Mouse (Mus musculus): ENCODE data around the gene Leap2.

Gene Leap2

DNA sequence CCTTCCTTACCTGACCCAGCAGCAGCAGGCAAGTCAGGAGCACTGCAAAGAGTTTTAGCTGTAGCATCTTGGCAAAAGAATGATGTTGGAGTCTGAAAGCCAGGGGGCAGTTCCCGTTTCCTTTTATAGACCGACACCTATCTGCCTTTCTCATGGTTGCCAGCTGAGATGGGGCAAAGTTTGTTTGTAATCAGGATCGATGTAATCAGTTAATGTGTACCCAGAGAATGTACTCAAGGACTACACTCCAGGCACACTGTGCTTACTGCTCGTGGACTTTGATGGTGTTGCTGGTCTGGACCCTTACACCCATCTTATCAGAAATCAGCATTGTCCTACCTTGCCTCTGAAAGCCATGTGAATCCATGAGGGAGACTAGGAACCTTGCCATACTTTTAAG, at the start of gene Leap2:
TSS of gene Leap2 (minus strand) at position 135 of the 400 bp plus-strand sequence.
- no peak for DNase-seq

DNA sequence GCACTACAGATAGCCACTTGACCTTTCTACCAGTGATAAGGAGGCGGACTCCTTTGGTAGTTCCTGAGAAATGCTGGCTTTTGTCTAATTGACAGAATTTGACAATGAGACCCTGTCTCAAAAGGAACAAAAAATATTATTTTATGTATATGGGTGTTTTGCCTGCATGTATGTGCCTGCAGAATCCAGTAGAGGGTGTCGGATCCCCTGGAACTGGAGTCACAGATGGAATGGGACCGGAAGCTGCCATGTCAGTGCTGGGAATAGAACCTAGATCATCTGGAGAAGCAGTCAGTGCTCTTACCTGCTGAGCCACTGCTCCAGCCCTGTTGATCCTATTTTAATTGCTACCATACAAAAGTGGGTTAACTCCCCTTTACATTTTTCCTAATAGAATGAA, 49.7 kb upstream of the Leap2 start:
- no peak for DNase-seq

DNA sequence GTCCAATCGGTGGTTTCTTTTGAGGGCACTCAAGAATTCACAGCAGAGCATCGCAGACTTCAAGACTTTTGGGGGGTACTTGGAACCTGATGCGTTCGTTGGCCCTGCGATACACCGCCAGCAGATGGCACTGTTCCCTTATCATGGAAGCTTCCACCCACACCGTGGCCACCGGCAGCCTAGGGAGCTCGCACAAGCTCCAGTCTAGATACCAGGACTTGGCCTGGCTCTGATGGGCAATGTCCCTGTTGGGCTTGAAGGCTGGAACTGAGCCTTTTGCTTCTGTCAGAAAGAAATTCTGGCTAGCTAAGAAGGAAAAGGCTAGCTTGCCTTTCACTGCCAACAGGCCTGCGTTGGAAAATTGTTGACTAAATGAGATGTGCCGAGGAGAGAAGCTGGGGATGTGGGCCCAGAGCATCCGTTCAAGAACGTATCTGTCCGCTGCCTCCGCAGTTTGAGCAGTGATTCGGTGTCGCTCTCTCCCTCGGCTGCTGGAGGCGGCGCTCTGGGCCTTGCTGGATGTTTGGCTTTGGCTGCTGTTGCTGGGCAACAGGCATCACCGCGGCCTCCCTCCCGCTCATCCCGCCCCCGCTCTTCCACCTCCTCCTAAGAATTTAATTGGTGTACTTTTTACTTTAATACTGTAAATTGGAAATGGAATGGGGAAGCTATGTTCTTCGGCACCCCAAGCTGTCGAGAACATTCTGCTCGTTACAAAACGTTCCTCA, 47.2 kb upstream of the Leap2 start, which contains the start of gene Gm9837:
TSS of gene Gm9837 (minus strand) at position 512 of the 728 bp plus-strand sequence.
- peak; percentile 97 to 98 for DNase-seq

DNA sequence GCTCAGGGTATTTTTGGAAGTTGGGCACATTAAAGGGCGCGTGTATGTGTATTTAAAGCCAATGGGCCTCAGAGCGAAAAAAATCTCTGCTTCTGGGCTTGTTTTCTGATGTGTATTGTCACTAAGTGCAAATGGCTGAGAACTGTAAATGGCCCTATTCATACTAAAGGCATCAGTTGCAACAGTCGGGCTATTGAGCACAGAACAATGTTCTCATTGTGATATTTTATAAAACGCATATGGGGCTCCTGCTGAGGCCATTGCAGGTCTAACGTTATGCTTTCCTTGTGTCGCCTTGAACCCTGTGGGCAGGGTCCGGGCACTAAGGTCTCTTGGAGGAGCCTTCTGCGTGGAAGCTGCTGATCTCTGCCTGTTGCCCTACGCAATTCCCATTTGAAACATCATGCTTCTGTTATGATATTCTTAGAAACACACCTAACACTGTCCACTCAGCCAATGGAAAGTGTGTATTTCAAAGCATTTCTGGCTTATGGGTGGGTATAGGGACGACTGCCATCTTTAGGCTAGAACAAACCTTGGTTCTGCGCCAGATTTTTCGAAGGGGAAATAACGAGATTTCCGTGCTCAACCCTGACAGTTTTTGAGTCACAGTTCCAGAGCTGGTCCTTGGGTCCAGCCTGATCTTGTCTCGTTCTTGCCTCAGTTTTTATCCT, 46.5 kb upstream of the Leap2 start:
- no peak for DNase-seq

DNA sequence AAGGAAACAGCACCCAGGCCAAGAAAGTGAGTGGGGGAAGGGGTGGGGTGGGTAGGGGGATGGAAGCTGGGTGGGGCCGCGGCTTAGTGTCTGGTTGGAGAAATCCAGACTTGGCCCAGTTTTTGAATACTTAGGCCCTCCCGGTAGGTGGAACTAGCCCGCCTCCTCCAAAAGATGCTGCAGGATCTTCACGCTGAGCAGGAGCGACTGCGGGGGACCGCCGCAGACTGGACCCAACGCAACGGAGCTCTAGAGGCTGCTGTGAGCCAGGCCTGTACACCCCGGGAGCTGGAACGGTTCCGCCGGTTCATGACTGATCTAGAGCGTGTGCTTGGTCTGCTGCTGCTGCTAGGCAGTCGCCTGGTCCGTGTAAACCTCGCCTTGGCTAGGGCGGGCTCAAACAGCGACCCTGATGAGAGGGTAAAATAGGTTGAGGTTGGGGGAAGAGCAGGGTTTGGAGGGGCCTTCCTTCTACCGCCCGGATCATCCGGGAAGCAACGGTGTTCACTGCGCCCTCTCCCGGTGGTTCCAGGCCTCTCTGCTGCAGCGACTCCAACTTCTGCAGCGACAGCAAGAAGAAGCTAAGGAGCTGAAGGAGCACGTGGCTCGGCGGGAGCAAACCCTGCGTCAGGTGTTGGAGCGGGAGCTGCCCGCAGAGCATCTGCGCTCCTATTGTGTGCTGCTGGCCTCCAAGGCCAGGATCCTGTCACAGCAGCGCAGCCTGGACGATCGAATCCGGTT, 43.4 kb upstream of the Leap2 start:
- DNase-seq: peak; percentile 92 to 95

DNA sequence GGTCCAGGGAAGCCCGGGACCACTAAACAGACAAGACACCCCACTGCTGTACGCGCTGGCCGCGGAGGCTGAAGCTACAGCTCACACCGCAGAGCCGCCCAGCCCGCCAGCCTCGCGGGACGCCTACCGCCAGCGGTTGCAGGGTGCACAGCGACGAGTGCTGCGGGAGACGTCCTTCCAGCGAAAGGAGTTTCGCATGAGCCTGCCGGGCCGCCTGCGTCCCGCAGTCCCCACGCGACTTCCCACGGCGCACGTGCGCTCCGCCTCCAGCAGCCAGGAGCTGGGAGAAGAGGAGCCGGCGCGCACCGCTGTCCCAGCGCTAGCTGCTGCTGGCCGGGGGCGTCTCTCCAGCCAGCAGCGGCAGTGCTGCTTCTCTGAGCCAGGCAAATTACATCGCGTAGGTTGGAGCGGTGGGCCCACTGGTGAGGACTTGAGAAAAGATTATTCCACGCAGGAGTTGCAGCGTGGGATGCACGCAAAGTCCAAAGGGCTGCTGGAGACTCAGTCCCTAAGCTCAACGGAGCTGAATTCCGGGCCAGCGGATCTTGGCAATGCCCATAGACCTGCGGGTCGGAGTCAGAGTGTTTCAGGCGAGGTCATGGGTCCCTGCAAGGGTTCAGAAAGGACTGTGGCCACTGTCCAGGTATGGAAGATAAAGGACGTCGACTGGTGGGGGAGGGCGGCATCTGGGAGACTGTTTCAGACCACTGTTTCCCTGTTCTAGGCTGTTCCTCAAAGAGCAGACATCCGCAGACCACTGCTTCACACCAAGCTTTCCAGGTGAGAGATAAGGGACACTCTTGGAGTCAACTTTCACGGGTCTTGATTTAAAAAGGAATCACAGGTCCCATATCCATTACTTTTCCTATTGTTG, 40.8 kb upstream of the Leap2 start:
- peak in 1 of 2 experiments; percentile 37 for DNase-seq

DNA sequence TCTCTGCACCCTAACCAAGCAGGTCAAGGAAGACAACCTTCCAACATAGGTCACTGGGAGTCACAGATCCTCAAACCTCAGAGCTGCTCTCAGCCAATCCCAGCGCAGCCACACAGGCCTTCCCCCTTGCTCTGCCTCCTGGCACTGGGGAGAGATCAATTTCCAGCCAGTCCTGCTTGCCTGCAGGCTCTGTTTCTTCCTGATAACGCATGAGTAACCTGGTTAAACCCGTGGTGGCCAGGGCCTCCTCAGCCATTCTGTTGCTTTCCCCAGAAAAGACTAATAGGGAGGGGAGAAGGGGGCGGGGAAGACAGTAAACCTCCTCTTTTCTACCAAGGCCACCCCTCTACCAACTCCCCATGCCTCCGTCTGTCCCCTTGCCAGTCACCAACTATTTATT, 38.8 kb upstream of the Leap2 start:
- peak; percentile 52 to 58 for DNase-seq

DNA sequence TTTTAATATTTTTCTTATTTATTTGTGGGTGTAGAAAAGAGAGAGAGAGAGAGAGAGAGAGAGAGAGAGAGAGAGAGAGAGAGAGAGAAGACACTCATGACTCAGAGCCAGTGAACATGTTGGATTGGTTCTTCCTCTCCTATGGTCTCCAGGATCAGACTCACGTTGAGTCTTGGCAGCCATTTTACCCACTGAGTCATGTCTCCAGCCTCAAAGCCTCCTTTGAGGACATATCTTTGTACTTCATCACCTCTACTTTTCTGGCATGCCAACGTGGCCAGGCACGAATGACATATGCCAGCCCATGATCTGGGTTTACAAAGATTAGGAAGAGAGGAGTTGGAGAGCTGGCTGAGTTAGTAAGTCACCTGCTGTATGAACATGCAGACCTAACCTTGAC, 37.2 kb upstream of the Leap2 start:
- no peak for DNase-seq

DNA sequence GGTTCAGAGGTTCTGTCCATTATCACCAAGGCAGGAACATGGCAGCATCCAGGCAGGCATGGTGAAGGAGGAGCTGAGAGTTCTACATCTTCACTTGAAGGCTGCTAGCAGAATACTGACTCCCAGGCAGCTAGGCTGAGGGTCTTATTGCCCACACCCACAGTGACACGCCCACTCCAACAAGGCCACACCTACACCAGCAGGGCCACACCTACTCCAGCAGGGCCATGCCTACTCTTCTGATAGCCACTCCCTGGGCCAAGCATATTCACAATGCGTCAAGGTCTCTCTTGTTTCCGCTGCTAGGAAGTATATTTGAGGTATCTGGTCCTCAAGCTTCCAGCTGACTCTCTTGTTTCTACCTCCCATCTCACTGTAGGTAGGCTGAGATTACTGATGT, 36.0 kb upstream of the Leap2 start:
- DNase-seq: no peak

DNA sequence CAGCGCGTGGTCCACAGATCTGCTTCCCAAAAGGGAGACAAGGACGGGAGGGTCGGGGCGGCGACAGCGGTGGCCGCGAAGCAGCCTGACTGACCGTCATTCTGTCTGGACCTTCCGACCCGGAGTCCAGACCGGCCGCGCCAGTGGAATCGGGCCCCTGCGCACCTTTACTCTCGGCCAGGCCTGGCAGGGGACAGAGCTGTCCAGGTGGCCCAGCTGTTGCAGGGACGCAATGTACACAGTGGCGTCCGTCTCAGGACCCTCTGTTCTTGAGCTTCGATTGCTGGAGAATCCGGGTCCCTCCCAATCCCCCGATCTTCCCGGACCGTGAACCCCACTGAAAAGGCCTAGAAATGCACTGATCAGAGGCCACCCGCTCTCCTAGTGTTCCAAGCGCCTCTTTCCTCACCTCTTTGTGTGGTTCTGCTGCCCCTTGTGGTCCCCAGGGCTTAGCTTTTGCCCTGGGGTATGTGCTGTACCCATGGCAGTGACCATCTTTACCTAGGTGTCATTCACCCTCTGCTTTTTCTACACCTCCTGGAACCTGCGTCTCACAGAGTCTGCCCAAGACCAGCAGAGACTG, 34.5 kb upstream of the Leap2 start:
- no peak for DNase-seq

DNA sequence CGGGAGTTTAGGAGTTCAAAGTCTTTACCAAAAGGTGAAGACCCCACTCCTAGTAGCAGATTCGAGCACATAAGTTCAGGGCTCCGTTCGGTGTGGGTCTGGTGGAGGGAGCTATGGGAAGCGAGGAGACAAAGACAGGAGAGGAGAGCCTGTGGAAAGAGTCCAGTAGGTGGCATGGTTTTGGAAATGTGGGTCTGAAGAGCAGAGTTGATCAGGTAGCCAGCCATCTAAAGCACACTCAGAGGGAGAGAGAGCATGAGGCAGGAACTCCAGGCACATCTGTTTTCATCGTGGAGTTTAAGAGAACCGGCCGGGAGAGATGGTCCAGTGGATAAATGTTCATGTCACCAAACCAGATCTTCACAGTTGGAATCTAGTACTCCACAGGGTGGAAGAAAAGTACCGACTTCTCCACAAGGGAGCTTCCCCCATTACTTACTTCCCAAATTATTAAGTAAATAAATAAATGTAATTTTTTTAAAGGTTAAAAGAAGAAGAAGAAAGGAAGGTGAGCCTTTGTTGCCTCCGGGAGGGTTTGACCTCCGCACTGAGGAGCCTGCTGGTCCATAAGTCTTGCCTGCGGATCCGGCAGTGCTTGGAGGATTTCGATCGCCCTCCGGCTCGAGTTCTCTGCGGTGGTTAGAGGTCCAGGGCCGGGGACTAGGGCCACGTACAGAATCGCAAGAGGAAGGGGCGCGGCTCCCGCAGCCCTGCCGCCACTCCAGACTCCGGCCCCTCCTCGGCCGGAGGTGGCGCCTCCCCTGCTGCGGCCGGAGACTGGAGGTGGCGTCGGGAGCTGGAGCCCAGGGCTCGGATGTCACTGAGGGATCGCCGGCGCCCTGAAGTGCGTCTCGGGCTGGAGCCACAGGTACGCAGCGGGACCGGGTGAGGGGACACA, 33.8 kb upstream of the Leap2 start, which contains the start of the genes Gm10447 and Shroom1:
TSS of gene Gm10447 (minus strand) at position 637 of the 898 bp plus-strand sequence.
TSS of gene Shroom1 (plus strand) at position 732 of the 898 bp plus-strand sequence.
- DNase-seq: peak; percentile 63

DNA sequence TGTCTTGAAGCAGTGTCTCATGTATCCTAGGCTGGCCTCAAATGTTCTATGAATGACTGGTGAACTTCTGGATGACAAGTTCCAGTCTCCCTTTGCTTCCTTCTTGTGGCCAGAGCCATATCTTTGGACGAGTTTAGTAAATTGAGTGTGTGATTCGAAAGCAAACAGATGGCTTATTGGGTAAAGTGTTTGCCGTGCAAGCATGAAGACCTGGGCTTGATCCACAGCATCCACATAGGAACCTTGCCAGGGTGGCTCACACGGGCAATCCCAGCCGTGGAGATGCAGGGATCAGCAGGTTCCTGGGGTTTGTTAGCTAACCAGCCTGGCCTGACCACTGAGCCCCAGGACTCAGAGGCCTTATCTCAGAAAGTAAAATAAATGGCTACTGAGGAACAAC, 30.1 kb upstream of the Leap2 start:
- DNase-seq: no peak

DNA sequence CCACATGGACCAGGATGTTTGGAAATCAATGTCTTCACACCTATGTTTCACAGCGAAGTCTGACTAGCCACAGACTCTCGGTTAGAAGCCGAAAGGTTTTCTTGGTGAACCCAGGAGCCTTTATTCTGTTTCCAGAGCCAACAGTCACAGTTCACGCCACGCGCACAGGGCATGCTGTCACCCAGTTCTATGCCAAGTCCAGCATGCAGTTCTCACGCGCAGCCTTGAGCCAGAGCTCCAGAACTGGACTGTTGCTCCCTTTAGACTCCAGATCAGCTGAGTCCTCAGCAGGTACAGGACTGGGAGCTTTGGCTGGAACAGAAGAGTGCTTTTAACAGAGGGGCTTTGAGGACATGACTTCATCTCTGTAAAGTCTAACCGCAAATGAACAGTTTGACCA, 29.4 kb upstream of the Leap2 start:
- peak; percentile 61 to 72 for DNase-seq

DNA sequence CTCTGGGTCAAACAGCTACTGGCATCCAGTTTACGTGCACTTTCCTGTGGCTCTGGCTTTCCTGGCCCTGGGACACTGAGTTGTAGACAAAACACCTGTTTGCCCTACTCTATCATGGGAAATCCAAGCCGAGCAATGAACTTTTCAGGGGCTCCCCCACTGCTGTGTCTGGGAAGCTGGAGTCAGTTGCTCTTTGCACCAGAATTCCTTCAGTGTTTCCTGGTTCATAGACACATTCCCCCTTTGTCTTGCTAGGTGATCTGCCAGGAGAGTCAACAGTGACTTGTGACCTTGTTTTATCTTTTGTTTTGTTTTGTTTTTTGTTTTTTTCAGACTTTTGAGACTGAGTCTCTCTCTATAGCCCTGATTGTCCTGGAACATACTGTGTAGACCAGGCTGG, 28.4 kb upstream of the Leap2 start:
- DNase-seq: no peak

DNA sequence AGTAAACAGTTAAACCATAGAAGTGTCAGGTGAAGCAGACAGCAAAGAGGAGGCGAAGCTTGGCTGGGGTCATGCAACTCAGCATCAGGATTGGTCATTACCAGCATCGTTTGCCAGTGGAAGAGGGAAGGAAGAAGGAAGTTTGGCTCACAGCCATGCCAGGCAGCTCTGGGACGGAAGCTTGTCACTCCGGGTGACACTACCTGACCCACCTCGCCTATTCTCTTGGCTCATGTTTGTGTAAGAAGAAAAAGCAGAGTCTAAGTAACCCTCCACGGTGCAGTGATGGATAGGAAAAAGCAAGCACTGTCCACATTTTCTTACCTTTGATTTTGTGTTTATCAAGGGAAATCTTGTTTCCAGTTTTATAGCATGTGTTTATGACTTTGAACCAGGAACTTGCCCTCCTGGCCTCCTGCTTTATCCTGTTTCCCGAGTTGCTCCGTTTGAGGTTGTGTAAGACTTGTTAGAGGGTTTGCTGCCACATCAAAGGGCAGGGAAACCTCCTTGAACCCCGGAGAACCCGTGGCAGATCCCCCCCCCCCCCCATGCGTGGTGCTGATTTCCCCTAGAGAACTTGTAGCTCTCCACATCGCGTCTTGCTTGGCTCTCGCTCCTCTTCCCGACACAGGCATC, 27.2 kb upstream of the Leap2 start:
- DNase-seq: peak in 1 of 2 experiments; percentile 42

DNA sequence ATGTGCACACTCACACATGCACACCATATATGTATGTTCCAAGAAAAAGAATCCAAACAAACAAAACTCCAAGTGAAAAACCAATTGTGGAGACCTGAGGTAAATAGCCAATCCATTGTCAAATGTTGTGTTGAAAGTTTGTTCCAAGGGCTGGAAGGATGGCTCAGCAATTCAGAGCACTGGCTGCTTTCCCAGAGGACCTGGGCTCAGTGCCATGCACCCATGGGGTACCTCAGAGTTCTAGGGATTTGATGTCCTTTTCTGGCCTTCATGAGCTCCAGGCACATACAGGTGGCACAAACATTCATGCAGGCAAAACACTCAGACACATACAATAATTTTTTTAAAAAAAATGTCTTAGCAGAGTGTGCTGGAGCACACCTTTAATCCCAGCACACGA, 25.6 kb upstream of the Leap2 start:
- DNase-seq: peak; percentile 96 to 98

DNA sequence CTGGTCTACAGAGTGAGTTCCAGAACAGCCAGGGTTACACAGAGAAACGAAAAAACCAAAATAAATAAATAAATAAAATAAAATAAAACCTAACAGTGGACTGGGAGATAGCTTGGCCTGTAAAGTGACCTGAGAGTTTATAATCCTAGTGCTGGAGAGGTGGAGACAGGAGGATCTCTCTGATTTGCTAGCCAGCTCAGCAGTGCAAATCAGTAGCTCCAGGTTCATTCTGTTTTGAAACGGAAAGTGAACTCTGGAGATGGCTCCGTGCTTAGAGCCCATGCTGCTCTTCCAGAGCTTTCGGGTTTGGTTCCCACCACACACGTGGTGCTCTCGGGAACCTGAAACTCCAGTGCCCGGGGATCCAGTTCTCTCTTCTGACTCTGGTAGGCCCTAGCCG, 25.0 kb upstream of the Leap2 start:
- DNase-seq: no peak

DNA sequence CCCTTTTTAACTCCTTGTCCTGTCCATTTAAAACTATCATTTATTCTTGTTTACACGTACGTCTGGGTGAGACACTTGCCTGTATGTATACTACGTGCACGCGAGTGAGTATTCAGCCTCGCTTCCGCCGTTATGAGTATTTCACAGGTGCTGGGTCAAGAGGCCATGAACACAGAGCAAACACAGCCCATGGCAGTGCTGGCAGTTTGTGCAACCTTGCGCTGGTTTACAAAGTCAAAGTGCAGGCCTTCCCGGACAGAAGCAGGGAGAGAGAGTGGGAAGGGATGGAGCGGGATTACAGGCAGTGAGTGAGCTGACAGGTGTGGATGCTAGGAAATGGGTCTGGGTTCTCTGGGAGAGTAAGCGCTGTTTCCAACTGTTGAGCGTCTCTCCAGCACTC, 23.2 kb upstream of the Leap2 start:
- DNase-seq: no peak

DNA sequence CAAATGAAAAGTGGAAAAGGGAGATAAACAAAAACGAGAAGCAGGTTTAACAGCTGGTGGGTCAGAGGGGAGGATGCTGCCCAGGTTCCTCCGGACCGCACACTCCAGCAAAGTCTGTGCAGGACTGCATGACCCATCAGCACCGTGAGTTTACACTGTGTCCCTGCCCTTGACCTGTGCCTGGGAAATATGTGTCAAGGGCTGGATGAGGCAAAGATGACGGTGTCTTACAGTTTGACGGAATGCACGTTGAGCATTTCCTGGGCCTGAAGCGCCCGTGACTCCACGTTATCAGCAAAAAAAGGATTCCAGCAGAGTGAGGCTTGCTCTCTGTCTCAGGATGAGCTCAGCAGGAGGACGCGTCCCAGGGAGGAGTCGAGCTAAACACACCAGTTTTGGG, 22.6 kb upstream of the Leap2 start:
- no peak for DNase-seq

DNA sequence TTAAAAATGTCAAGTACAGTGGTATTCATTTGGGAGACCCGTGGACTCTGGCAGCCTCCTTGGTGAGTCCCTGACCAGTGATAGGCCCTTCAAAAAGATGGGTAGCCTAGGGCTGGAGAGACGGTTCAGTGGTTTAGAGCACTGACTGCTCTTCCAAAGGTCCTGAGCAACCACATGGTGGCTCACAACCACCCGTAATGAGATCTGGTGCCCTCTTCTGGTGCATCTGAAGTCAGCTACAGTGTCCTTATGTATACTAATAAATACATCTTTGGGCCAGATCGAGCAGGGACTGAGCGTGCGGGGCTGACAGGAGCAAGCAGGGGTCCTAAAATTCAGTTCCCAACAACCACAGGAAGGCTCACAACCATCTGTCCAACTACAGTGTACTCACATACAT, 20.9 kb upstream of the Leap2 start:
- peak; percentile 56 to 65 for DNase-seq

DNA sequence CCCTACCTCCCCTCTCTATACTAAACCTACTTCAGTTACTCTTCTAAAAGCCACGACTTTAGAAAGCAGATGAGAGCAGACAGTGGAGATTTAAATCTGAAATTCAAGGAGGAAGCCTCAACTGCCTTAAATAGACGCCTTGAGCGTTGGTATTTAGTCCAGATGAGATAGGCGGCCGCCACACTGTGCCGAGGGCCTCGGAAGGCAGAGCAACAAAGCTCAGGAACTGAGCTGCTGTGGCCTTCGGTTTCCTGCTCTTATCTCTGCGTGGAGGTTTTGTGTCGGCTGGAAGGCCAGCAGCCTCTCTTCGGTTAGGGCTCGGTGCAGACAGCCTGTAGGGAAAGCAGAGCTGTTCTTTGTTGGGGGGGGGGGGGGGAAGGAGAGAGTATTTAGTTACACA, 19.0 kb upstream of the Leap2 start:
- no peak for DNase-seq

Data from cerebellum, postnatal 14 days (tissue).